Mouse (Mus musculus): ENCODE measurements around the gene Tesk1.
"Not testable (repeated sequence)": the region's sequence is repeated elsewhere in the genome, so short reads cannot be mapped to it uniquely, and the experiment has no call there.

Tesk1 gene

DNA sequence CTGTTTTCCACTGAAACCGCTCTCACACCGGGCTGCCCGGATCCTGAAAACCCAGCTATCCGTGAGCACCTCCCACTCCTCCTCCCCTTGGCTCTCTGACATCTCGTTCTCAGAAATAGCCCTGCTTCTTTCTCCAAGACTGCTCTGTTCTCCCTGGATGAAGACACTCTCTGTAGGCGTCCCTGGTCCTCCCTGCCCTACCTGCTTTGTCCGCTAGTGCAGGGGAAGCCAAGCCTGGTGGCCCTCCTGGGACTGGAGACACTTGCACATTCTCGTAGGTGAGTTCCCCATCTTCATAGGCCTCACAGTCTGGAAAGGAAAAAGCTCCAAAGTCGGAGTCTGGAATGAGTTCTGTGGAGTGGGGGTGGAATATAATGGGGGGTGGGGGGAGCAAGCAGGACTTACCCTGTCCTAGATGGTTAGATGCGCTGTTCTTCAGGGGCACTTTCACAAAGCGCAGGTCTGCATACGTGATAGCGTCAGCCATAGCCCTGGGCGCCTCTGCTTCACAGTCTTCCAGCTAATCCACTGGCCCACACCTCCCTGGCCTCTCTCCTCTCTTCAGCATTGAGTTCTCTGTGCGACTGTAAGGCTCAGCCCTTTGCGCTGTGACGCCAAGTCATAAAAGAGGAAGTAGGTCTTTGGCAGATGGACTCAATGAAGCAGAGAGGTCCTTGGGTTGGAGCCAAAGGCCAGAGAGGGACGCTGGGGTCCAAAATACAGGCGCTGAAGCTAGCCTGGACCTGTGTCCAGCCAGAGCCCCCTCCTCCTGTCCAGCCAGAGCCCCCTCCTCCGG lies 12.5 kb downstream of the Tesk1 start, which contains the start of gene Cd72:
Cd72 (minus strand) TSS at position 588 of the 796 bp plus-strand sequence.
- peak; percentile 17 for DNase-seq (ENCODE audit: low spot score)

DNA sequence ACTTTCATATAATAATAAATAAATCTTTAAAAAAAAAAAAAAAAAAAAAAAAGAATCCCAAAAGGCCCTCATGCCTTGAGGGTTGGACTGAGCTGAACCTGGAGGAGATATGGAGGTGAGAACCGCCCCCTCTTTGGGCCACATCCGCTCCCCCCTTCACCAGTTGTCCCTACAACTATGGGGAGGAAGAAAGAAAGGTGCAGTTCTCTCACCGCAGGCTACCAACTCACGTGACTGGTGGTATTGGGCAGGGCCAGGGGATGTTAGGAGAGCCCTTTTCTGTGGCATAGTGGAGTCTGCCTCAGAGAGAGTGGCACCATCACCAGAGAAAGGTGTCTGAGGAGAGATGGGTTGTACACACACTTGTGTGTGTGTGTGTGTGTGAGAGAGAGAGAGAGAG lies 14.7 kb downstream of the Tesk1 start:
- no peak for DNase-seq (ENCODE audit: low spot score)

DNA sequence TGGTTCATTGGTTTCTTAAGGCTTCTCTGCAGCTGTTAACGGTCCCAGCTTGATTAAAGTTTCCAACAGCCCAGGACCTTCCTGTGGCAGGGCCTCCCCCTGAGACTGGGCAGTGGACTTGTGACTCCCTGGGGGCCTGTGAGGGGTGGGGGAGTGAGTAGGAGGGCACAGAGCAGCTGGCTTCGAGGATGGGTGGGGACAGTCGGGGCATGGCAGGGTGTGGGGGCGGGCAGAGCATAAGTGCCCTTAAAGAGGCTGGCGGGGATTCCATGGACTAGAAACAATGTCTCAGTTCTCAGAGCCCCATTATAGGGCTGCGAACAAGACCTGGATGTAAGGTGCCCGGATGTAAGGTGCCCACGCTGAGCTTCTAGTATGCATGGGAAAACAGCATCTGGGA lies 15.4 kb downstream of the Tesk1 start:
- DNase-seq (ENCODE audit: low spot score), result no peak

DNA sequence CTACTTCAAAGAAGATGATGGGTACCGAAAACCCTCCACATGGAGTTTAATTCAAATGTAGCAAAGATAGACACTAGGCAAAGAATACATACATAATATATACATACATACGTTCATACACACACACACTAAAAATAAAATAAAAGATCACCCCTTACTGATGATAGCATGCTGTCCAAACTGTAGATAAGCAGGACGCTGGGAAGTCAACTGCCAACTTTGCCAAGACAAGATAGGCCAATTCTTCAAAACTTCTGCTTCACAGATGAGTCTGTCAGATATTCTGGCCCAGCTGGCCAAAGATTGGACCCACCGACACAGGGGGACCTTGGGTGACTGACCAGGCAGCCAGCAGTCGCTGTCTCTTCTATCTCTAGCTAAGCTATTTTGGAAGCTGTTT lies 21.4 kb downstream of the Tesk1 start:
- DNase-seq (ENCODE audit: low spot score), result no peak

DNA sequence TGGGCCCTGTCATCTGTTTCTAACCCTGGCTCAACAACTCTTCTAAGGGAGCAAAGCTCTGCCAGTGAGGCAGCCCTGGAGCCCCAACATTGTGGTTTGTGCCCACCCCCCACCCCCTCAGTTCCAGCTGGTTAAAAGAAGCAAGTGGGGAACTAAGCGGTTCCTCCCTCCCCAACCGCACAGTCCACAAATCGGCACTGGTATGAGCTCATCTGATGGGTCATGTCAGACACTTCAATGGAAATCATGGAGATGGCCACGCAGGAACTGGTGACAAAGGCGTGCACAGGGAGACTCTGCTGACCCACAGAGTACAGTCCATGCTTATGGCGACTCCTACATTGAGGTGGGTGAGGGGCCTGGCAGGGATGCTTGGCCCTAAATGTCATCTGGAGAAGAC lies 24.2 kb downstream of the Tesk1 start:
- no peak for DNase-seq (ENCODE audit: low spot score)

DNA sequence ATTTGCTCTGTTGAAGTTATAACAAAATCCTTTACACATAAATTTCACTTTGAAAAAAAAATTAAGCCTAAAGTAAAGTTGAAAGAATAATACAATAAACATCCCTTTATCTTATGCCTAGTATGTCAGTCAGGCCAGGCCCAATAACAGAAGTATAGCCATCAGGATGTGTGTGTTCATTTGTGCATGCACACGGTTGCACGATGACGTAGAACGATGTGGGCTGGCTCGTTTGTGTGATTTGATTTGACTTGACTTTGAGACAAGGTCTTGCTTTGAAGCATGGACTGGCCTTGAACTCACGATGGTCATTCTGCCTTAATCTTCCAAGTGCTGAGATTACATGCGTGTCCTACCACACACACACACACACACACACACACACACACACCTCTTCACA lies 25.1 kb downstream of the Tesk1 start:
- no peak for DNase-seq (ENCODE audit: low spot score)

DNA sequence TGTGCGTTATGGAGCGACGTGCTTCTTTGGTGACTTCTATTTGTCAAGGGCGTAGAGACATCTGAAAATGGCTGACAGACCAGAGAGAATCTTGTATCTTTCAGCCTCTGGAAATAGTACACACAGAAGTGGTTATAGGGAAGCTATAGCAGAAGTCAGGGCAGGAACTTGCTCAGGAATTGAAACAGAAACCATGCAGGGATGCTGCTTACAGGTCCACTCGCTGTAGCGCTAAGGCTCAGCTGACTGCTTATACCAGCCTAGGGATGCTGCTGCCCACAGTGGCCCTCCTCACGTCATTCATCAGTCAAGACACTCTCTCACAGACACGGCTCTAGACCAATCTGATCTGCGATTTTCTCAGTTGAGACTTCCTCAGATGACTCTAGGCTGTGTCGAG lies 28.6 kb downstream of the Tesk1 start:
- DNase-seq (ENCODE audit: low spot score), result no peak

DNA sequence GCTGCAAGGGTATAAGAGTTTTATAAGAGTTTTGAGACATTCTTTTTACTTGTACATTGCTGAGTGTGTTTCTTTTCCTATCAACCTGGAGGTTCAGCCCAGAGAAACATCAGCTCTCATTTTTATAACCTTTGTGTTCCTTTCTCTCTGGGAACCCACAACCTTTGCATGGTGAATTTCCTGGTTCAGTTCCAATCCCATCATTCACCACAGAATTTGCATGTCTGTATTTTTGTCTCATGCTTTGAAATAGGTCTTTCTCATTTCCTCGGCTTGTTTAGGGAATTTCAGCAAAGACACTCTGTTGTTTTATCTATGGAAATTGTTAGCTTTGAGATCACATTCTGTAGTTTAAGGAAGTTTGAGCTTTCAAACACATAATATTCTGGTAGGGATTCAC lies 31.9 kb downstream of the Tesk1 start:
- DNase-seq (ENCODE audit: low spot score), result no peak

DNA sequence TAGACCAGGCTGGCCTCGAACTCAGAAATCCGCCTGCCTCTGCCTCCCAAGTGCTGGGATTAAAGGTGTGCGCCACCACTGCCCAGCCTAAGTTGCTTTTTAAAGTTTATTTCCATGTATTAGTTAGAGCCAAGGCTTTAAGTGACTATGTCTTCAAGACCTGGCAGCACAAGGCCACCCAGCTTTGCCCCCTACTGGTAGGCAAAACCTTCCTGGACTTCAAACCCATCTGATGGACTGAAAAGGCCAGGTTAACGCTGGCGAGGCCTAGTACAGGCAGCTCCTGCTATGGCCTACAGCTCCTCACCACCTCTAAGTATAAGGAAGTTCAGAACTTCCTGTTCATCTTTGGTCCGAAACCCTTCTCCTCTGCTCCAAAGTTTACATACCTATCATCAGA lies 34.9 kb downstream of the Tesk1 start:
- DNase-seq (ENCODE audit: low spot score), result no peak

DNA sequence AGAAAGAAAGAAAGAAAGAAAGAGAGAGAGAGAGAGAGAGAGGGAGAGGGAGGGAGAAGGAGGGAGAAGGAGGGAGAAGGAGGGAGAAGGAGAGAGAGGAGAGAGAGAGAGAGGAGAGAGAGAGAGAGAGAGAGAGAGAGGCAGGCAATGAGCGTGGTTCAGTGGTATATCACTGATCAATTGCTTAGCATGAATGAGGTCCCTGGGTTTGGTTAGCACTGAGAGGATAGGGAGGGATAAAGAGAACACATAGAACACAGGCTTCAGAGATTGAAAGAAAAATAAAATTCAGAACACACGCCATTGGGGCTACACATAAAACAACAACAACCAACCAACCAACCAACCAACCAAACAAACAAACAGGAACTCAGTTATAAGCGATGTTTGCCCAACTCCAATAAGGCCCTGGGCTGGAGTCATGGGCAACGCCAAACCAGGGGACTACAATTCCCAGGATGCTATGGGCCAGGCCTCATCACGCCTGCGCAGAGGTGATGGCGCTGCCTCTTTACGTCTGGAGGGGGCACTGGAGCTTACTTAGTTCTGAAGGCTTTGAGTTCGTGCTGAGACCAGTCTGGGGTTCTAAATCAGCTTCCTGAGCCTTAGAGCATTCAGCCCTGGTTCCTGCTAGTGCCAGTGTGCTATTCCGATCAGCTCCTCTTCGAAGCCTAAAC lies 36.3 kb downstream of the Tesk1 start:
- DNase-seq (ENCODE audit: low spot score), result peak; percentile 96

DNA sequence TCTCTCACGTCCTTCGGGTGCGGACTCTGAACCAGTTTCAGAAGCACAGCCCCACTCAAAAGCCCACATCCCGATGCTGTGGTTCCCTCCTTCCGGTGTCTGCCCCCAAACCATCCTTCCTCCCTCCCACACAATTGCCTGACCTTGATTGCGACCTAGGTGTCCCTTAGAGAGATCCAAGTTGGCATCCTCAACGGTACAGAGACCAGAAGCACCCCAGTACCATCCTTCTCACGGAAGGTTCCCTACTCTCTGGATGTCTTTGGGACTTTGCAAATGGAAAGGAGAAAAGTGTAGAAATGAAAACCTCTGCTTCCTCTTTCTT lies 36.8 kb downstream of the Tesk1 start:
- DNase-seq (ENCODE audit: low spot score), result no peak

DNA sequence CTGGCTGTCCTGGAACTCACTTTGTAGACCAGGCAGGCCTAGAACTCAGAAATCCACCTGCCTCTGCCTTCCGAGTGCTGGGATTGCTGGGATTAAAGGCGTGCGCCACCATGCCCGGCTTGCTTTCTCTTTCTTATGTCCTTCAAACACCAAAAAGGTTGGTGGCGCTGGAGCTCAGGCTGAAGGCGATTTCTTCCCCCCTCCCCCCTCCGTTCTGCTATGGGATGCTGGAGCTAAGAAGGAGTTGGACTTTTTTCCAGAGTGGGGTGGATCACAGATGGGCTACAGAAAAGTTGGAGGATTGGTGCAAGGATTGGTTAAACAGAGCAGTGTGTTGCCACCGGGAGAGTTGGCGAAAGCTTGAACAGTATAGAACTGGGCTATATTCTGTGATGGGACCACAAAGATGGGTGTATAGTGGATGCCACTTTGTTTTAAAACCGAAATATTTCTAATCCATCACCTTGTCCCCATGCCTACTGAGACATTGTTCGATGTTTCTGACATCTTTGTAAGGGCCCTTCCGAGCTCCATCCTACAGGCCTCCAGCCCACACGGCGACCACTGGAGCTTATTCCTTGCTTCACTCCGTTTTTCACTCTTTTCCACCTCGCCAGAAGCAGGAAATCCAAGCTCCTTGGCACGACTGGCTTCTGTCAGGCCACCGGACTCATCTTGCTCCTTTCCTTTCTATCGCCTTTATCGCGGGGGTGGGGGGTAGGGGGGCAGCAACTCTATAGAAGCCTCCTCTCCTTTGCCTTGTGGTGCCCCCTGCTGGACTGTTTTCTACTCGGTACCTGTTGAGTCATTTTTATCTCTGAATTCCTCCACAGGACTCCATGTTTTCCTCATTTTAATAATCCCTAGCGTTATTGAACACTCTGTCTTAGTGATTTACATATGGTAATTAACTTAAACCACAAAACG lies 37.4 kb downstream of the Tesk1 start:
- peak; percentile 89 for DNase-seq (ENCODE audit: low spot score)

DNA sequence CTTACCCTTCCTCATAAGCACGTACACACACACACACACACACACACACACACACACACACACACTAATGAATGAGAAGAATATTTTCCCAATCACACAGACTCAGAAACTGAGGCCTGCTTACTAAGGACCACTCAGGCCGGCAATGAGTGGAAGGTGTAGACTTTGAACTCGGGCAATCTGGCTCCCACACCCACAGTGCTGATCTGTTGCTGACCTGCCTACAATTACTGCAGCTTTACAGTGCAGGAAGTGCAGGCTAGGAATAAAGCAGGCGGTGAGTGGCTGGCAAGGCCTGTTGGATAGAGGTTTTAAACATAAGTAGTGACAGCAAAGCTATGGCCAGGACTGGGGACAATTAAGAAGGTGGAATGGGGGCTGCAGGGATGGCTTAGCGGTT lies 39.2 kb downstream of the Tesk1 start:
- no peak for DNase-seq (ENCODE audit: low spot score)

DNA sequence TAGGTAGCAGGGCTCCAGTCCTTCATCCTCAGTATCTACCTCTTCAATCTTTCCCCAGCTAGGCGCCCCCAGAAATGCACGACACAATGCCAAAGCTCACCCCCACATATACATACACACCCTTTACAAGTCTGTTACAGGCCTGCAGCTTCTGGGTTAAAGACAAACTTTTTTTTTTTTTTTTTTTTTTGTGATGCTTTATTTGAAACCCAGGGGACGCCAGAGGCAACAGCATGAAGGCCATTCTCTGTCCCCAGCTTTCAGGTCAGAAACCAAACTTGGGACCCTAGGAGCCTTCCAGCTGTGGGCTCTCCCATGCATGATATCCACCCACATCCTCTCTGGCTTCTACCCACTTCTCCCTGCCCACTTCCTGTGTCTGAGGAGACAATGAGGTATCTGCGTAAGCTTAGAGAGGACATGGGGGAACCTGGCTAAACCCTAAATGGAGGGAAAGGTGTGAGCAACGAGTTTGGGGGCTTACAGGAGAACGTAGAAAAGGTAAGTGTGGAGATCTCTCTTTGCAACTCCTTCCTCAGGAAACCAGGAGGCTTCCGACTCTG lies 40.2 kb downstream of the Tesk1 start:
- no peak for DNase-seq (ENCODE audit: low spot score)

DNA sequence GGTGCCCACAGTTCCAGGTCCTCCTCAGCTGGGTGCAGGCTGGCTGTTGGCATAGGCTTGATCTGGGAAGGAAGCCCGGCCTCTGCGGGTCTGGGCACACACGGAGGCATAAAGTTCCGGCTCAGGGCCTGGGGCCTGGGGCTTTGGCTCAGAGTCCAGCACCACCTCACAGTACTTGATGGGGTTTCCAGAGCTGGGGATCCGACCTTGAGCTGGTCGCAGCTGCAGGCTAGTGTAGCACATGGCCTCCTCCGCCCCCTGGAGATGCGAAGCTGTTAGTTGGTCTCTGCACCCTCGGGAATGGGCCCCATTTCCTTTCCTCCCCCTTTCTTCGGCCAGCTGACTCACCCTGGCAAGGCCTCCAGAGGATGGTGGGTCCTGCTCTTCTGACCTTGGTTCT lies 40.9 kb downstream of the Tesk1 start:
- no peak for DNase-seq (ENCODE audit: low spot score)

DNA sequence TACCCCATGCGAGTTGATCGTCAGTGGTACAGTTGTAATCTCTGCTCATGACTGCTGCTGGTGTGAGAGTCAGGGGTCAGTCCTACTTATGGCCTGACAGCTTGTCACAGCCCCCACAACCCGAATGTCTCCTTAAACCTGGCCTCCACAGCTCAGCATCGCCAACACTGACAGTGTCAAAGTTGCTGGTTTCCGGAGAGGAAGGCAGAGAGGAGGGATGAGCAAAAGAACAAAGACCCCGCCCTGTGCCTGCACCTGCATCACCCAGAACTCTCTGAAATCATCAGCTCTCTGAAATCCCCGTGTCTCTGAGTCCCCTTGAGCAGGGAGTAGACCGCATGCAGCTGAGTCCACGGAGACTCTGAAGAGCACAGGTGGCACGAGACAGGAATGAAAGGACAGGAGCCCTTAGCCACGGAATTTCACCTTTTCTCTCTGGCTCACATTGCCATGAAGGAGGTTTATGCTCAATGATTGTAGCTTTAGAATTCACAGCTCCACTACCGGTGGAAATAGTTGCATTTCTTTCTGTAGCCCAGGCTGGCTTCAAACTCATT lies 41.9 kb downstream of the Tesk1 start, which contains the start of gene Sit1:
Sit1 (minus strand) TSS at position 200 of the 557 bp plus-strand sequence.
- no peak for DNase-seq (ENCODE audit: low spot score)

DNA sequence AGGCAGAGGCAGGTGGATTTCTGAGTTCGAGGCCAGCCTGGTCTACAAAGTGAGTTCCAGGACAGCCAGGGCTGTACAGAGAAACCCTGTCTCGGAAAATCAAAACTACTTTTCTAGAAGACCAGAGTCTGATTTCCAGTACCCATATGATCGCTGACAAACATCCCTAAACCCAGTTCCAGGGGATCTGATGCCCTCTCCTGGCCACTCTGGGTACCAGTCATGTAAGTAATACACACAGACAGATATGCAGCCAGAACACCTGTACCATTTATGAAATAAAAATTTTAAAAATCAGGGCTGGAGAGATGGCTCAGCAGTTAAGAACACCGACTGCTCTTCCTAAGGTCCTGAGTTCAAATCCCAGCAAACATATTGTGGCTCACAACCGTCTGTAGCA lies 43.9 kb downstream of the Tesk1 start:
- DNase-seq (ENCODE audit: low spot score), result not testable (repeated sequence)

DNA sequence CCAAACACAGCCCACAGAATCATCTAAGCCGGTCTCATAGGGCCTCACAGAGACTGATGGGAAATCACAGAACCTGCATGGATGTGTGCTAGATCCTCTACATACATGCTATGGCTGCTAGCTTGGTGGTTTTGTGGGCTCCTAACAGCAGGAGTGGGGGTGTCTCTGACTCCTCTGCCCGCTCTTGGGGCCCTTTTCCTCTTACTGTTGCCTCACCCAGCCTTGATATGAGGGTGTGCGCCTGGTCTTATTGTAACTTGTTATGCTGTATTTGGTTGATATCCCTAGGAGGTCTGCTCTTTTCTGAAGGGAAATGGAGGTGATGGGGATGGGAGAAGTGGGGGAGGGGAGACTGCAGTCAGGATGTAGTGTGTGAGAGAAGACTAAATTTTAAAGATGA lies 47.9 kb downstream of the Tesk1 start:
- no peak for DNase-seq (ENCODE audit: low spot score)

DNA sequence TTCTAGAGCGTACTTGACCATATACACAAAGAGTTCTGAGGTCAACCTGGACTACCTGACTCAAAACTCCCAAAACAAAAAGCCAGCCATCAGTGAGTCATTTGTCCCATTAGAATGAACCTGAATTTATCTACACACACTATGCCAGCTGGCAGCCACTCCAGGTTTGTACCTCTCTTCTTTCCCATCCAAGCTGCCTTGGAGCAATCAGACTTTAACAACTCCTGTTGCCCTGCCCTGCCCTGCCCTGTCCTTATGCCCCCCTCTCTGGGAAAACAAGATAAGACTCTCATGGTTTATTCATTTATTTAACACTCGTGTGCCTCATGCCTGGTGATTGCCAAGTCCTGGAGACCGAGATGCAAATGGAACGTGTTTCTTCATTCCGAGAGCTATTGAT lies 49.1 kb downstream of the Tesk1 start:
- DNase-seq (ENCODE audit: low spot score), result no peak

DNA sequence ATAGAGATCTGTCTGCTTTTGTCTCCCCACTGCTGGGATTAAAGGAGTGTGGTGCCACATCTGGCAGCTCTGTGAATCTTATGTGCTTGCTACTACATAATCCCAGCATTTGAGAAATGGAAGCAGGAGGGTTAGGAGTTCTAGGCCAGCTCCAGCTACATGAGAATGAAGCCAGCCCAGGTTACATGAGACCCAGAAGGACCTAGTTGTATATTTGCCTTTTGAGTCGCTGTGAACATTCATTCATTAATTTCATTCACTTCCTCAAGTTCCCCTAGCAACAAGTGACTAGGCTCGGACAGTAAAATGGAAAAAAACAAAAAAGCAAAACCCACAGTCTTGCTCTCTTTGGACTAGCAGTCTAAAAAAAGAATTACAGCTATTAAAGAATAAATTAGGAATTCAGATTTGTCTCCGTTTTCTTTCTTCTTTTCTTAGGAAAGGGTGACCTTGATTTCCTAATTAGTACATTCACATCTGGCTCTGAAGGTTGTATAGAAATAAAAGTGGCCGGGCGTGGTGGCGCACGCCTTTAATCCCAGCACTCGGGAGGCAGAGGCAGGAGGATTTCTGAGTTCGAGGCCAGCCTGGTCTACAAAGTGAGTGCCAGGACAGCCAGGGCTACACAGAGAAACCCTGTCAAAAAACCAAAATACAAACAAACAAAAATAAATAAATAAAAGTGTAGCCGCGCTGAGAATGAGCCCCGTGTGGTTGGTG lies 50.5 kb downstream of the Tesk1 start:
- peak; percentile 21 for DNase-seq (ENCODE audit: low spot score)

DNA sequence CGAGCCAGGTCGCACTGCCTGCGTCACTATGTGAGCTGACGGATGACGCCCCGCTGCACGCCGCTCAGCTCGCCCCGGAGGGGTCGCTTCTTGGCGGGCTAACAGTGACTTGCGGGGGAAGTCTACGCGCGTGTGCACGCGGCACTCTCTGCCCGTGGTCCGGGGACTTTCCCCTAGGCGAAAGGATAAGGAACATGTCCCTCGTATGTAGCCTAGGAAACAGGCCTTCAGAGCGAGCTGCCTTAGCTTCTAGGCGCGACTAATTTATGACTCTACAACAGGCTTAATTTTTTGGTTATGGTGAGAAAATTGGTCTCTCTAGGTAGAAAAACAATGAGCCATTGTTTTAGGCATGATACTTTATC lies 51.1 kb downstream of the Tesk1 start, which contains the start of gene Ccdc107:
Ccdc107 (plus strand) TSS at position 80 of the 365 bp plus-strand sequence.
- peak; percentile 94 for DNase-seq (ENCODE audit: low spot score)
